Mouse (Mus musculus) forebrain, embryonic 10.5 days (tissue): ENCODE results near the gene Prkch. TPM values are rescaled to one million over a fixed set of nuclear protein-coding genes. Genes with fewer than 3 reads are reported as not detected.
A peak's percentile ranks its signal among the peaks of the same experiment; 100 is the strongest.

Experiments
- DNase-seq: peaks from one replicate; pipeline ENCODE4 v3.0.0-alpha.2; 2017; ENCODE audit warnings: low spot score; ENCODE audit errors: extremely low spot score
- H3K27ac ChIP-seq: fragments of 300-500 bp; sonication (generic); 2 replicates; pipeline ENCODE4 v1.5.1; 2016; ENCODE audit warnings: mild to moderate bottlenecking
- H3K27me3 ChIP-seq: fragments of 300-500 bp; sonication (generic); 2 replicates; pipeline ENCODE4 v1.6.1; 2016; ENCODE audit warnings: mild to moderate bottlenecking; ENCODE audit not compliant: poor library complexity, severe bottlenecking
- H3K36me3 ChIP-seq: fragments of 300-500 bp; sonication (generic); replicated peaks from 2 replicates; pipeline ENCODE4 v1.6.1; 2016; ENCODE audit warnings: mild to moderate bottlenecking, moderate library complexity
- H3K4me1 ChIP-seq: fragments of 300-500 bp; sonication (generic); 2 replicates; pipeline ENCODE4 v1.6.1; 2016
- H3K4me3 ChIP-seq: fragments of 300-500 bp; sonication (generic); 2 replicates; pipeline ENCODE4 v1.5.1; 2016; ENCODE audit warnings: mild to moderate bottlenecking, moderate library complexity
- H3K9me3 ChIP-seq: fragments of 300-500 bp; sonication (generic); 2 replicates; pipeline ENCODE4 v1.6.1; 2016; ENCODE audit warnings: mild to moderate bottlenecking, moderate library complexity
- WGBS: fragments of 180-500 bp; shearing (Covaris S2); methylation state at CpG from one replicate; pipeline ENCODE4 v1.1.7; 2016; 5-methylcytosine and 5-hydroxymethylcytosine counted together
- polyA plus RNA-seq: library from polyadenylated mRNA; unstranded; fragments of >200 nt; fragmentation: Nextera tagmentation; extraction: Ambion mirVana; gene quantifications from 2 replicates; pipeline ENCODE4 v1.2.1, GENCODE M21; 2016

The Prkch gene
- polyA plus RNA-seq, 1 experiment from 2014 or later, result 3.8 TPM

DNA sequence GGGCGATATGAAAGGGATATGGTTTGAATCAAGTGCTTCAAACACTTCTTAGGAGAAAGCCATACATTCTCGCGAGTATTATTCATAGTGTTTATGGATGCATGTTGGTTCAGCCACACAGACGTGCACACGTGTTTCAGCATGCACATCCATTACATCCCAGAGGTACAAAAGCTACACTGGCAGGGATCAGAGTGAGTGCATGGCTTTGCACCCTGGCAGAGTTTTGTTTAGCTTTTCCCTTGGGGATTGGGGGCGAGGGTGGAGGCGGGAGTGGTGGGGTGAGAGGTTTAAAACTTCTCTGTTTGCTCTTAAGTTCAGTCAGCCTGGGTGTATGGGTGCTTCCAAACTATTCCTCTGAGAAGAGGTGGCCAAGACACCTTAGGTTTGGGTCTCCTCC lies 1.3 kb downstream of the Prkch start:
- peaks cover 28% of the 10 kb centered on the region for H3K4me1 ChIP-seq
- H3K27ac ChIP-seq, result no peak overlapping the region
- H3K4me3 ChIP-seq, result peak overlapping the region; percentile 78
- no peak for DNase-seq
- no peaks in the 10 kb centered on the region for H3K9me3 ChIP-seq
- H3K27me3 ChIP-seq, result peaks cover 69% of the 10 kb centered on the region
- 1% methylated on average over 7 of the region's 7 CpGs for WGBS
- H3K36me3 ChIP-seq, result no peaks in the 10 kb centered on the region

DNA sequence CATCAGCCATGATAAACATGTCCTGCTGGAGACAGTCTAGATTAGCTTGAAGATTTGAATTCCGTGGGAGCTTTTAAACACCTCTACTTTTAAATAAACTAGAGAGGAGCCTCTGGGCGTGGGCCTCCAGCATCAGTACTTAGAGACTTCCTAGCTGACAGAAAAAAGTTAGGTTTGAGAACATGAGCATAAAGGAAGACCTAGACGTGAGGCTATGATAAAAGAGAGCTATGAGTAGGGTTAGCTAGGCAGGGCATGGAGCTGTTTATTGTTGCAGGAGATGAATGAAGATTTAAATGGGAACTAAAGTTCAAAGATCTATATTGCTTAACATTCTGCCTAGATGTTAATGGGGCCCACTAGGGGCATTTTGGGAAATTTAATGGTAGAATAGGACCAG lies 2.7 kb downstream of the Prkch start:
- Histone ChIP-seq H3K4me3 (no peak overlapping the region), H3K9me3 (no peaks in the 10 kb centered on the region), H3K27ac (no peak overlapping the region), H3K4me1 (peaks cover 28% of the 10 kb centered on the region), H3K27me3 (peaks cover 59% of the 10 kb centered on the region), H3K36me3 (no peaks in the 10 kb centered on the region)
- DNase-seq, result no peak
- WGBS, result 61% methylated on average over 3 of the region's 3 CpGs

DNA sequence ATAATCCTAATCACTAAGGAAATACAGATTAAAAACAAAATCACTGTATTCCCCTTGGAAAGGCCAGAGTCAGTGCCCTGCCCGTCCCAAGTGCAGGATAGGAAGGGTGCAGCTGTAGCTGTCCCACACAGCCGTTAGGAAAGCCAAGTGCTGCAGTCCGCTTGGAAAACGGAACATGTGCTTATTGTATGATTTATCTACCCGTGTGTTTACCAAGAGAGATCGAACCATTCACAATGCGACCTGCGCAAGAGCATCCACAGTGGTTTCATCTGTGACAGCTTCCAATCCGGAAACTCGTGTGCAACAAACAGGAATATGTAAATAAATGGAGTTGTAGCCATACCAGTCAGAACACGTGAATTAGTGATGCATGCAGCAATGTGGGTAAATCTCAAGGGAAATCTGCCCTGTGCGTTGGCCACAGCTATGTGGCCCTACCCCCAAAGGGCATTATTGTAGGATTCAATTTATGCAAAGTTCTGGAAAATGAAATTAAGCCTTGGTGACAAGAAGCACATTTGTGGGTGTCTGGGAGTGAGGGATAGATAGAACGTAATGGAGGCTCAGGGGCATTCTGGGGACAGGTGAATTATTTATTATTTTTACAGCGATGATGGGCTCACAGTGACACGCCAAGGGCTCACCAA lies 6.2 kb downstream of the Prkch start:
- peaks cover 6% of the 10 kb centered on the region for H3K4me1 ChIP-seq
- no peak overlapping the region for H3K4me3 ChIP-seq
- peaks cover 33% of the 10 kb centered on the region for H3K27me3 ChIP-seq
- no peaks in the 10 kb centered on the region for H3K36me3 ChIP-seq
- DNase-seq, result no peak
- WGBS, result 92% methylated on average over 15 of the region's 15 CpGs
- no peaks in the 10 kb centered on the region for H3K9me3 ChIP-seq
- H3K27ac ChIP-seq, result no peak overlapping the region

DNA sequence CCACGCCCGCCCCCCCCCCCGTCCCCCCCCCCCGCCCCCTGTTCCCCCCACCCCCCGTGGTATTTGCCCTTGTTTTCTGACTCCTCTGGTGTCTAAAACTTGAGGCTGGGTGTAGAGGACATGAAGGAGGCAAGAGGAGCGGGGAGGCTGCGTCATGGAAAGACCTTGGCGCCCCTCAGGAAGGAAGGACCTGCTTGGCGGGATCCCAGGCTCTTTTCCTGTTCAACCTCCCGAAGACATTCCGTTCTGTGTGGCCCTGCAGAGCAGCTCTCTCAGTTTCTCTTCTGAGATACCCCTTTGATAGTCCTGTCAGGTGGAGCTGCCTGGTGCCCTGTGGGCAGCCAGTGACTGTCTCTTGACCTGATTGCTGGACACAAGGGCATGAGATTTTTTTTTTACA lies 7.0 kb downstream of the Prkch start:
- Histone ChIP-seq H3K4me3 (no peak overlapping the region), H3K4me1 (no peaks in the 10 kb centered on the region), H3K36me3 (no peaks in the 10 kb centered on the region), H3K27ac (no peak overlapping the region), H3K27me3 (peaks cover 24% of the 10 kb centered on the region), H3K9me3 (no peaks in the 10 kb centered on the region)
- WGBS, result 62% methylated on average over 10 of the region's 11 CpGs
- no peak for DNase-seq

DNA sequence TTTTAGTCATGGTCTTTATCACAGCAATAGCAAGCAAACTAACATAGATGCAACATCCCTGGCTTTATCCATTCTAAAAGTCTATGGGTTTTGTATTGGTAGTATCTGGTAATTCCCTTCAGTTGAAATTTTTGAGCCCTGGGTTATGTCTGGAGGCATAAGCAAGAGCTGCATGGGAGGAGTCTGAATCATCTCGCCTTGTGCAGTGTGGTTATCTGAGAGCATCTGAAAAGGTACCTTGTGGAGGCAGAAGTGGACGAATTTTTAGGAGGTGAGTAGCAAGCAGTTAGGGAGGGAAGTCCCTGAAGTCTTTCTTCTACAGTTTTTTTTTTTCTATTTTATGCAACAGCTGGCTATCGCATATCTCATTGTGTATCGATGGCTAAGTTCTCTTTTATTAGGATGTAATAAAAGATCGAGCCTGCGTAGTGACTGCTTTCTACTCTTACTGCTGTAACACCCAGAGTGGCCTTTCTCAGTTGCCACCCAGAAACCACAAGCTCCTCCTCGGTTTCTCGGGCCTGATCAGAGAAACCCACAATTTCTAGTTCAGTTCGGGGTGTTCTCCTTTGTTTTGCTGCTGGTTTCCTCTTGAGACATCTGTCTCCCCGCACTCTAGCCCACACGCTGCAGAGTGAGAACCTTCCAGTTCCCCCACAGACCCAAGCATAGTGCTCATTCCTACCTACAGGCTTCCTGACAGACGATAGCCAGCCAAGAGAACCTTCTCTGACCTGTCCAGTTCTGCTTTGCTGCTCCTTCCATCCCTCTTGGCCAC lies 8.6 kb downstream of the Prkch start:
- DNase-seq, result no peak
- H3K27me3 ChIP-seq, result peaks cover 8% of the 10 kb centered on the region
- H3K36me3 ChIP-seq, result no peaks in the 10 kb centered on the region
- H3K4me3 ChIP-seq, result no peak overlapping the region
- H3K27ac ChIP-seq, result no peak overlapping the region
- H3K9me3 ChIP-seq, result no peaks in the 10 kb centered on the region
- H3K4me1 ChIP-seq, result peaks cover 4% of the 10 kb centered on the region; the same call in 1 of the 2 replicates
- 85% methylated on average over 12 of the region's 12 CpGs for WGBS

DNA sequence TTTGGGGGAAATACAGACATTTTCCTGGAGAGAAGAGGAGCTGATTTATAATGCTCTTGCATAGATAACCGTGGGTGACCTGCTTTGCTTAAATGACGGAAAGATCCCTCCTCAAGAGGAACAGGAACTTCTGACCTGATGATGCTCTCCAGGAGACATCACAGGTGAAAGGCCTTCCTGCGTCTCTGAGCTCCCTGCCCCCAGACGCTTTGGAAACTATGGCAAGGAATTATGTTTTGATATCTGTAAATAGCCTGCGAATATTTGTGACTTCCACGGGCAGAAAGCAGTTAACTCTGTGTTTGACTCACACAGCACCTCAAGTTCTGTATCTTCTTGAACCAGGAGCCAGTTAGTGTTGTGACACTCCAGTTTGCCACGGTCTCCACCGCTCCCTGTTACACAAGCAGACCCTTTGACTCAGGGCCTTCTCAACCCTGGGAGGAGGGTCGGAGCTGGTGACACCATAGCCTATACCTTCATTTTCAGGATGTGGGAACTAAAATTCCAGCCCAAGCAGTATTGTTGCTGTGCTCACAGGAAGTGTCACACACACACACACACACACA lies 9.7 kb downstream of the Prkch start:
- no peak overlapping the region for H3K4me3 ChIP-seq
- H3K27ac ChIP-seq, result no peak overlapping the region
- H3K4me1 ChIP-seq, result peaks cover 5% of the 10 kb centered on the region; the same call in 1 of the 2 replicates
- H3K27me3 ChIP-seq, result no peaks in the 10 kb centered on the region
- H3K9me3 ChIP-seq, result no peaks in the 10 kb centered on the region
- DNase-seq, result no peak
- WGBS, result 87% methylated on average over 9 of the region's 9 CpGs
- H3K36me3 ChIP-seq, result no peaks in the 10 kb centered on the region

DNA sequence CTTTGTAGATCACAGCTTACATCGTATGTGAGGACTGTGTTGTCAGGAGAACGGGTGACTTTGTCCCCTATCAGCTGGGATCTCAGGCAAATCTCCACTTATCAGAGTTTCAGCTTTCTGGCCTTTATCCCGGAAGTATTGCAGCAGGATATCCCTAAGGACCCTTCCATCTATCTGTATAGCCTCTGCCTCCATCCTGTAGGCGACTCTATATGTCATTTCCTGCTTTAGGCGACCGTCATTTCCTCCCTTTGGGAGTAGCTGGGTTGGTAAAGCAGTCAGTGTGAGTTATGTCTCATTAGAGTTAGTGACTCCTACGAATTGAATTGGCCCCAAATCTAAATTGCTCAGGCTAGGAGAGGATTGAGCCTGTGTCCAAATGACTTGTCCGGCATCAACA lies 10.6 kb downstream of the Prkch start:
- 83% methylated on average over 8 of the region's 8 CpGs for WGBS
- no peaks in the 10 kb centered on the region for H3K36me3 ChIP-seq

DNA sequence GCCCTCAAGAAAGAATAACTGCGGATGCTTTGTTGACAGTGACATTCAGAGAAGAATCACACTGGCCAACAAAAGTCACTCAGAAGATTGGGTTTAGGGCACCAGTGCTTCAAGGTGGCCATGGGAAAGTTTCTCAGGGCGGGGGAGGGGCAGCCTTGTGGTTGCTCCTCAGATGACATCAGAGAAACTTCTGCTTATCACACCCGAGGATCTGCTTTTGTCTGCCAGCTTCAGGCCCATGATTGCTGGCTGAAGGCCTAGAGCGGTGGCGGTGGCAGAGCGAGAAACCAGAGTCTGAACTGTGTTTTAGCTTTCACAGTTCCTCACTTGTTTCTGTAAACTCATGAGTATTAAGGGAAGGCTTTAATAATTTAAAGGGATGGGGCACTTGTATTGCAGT lies 13.6 kb downstream of the Prkch start:
- no peak for DNase-seq
- 74% methylated on average over 6 of the region's 6 CpGs for WGBS
- Histone ChIP-seq H3K27me3 (no peaks in the 10 kb centered on the region), H3K27ac (no peak overlapping the region), H3K4me1 (peaks cover 12% of the 10 kb centered on the region; the same call in 1 of the 2 replicates), H3K9me3 (no peaks in the 10 kb centered on the region), H3K36me3 (no peaks in the 10 kb centered on the region), H3K4me3 (no peak overlapping the region)

More for the DNA sequence above, 10.6 kb downstream of the Prkch start:
- Histone ChIP-seq H3K4me1 (peaks cover 7% of the 10 kb centered on the region; the same call in 1 of the 2 replicates), H3K27ac (no peak overlapping the region), H3K27me3 (no peaks in the 10 kb centered on the region), H3K9me3 (no peaks in the 10 kb centered on the region), H3K4me3 (no peak overlapping the region)
- DNase-seq, result no peak

DNA sequence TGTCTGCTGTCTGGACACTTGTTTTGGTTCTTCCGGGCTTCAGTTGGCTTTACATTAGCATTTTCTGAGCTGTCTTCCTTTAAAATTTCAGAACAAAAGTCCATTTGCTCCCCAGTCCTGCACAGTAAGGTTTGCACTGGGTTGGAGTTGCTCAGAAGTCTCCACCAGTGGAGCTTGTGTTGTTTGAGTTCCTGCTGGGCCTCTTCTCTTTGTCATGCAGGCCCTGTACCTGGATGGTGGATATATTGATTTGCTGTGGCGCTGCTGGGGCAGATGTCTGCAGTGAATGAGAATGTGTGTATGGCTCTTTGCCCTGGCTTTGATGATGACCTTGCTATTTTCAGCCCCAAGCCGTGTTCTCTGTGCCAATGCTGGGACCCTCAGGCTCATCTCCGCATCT lies 15.9 kb downstream of the Prkch start:
- H3K4me1 ChIP-seq, result peaks cover 12% of the 10 kb centered on the region; the same call in 1 of the 2 replicates
- H3K27ac ChIP-seq, result no peak overlapping the region
- 72% methylated on average over 4 of the region's 4 CpGs for WGBS
- H3K9me3 ChIP-seq, result no peaks in the 10 kb centered on the region
- H3K27me3 ChIP-seq, result no peaks in the 10 kb centered on the region
- H3K36me3 ChIP-seq, result no peaks in the 10 kb centered on the region
- no peak for DNase-seq
- H3K4me3 ChIP-seq, result no peak overlapping the region

DNA sequence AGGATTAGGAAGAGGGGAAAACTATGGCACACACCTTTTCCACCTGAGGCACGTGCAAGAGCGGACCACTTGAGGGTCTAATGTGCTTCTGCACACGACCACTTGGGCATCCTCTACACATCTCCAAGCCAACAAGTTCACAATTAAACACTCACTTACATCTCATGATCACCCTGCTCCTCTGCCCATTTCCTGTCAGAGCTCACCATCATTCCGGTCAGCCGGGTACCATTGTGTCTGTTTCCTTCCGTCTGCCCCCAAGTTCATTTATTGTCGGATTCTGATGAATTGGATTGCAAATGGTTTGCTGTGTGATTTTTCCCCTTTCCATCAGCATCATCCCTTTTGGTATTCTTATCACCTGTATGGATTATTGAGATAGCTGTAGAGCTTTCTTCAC lies 18.4 kb downstream of the Prkch start:
- no peak for DNase-seq
- Histone ChIP-seq H3K36me3 (no peaks in the 10 kb centered on the region), H3K4me3 (no peak overlapping the region), H3K27ac (no peak overlapping the region), H3K27me3 (no peaks in the 10 kb centered on the region), H3K4me1 (peaks cover 20% of the 10 kb centered on the region), H3K9me3 (no peaks in the 10 kb centered on the region)
- WGBS, result 91% methylated on average over 7 of the region's 7 CpGs

DNA sequence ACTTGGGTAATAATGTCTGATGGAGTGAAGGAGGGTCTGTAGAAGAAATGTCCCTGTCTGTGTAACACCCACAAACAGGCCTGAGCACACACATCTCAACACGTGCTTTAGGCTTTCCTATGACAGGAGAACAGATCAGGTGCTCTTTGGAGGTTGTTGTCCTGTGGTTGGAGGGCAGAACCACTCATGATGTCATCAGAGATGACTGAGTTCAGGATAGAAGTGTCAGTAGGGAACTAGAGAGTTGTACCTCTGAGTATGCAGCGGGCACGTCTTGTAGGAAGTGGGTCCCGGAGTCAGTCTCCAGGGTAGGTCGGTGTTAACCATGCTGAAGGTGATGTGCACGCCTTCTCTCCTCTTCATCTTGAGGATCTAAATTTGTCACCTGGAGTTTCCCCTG lies 19.1 kb downstream of the Prkch start:
- Histone ChIP-seq H3K27ac (no peak overlapping the region), H3K4me1 (peaks cover 22% of the 10 kb centered on the region)

DNA sequence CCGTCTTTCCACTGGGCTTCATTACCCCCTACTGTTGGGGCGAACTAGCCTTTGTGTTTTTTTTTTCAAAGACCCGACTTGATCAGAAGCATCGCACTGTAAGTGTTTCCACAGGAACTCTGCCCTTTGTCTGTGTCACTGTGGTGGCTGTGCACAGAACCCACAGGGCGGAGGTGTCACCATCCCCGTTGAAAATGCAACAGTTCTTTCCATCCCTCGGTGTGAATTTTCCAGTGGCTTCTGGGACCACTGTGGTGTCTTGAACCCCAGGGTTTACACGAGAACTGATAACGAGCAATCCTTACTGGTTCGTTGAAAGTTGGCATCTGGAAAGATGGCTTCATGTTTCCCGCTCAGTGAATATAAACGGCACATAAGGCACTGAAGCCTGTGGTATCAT lies 20.2 kb downstream of the Prkch start:
- 78% methylated on average over 12 of the region's 12 CpGs for WGBS
- H3K4me3 ChIP-seq, result no peak overlapping the region

More for the DNA sequence above, 19.1 kb downstream of the Prkch start:
- Histone ChIP-seq H3K27me3 (no peaks in the 10 kb centered on the region), H3K36me3 (no peaks in the 10 kb centered on the region), H3K4me3 (no peak overlapping the region), H3K9me3 (no peaks in the 10 kb centered on the region)
- WGBS, result 91% methylated on average over 6 of the region's 6 CpGs
- DNase-seq, result no peak

DNA sequence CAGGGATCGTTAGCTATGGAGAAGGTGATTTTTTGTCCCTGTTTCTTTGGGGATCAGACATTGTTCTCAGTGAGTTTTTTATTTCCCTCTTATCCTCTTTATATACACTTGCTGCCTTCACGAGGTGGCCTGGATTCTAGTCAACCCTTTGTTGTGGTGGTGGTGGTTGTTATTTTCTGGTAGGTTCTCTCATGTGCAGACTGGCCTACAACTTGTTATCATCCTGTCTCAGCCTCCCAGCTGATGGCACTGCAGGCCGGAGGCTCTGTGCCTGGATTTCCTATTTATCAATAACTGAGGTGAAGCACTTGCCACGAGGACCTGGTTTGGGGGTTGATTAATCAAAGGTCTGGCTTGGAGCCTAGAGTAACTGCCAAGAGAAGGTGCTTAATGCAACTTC lies 20.6 kb downstream of the Prkch start:
- no peaks in the 10 kb centered on the region for H3K9me3 ChIP-seq
- 86% methylated on average over 4 of the region's 4 CpGs for whole genome bisulfite sequencing
- peaks cover 25% of the 10 kb centered on the region for H3K4me1 ChIP-seq
- H3K36me3 ChIP-seq, result no peaks in the 10 kb centered on the region
- H3K4me3 ChIP-seq, result no peak overlapping the region
- H3K27ac ChIP-seq, result no peak overlapping the region
- H3K27me3 ChIP-seq, result no peaks in the 10 kb centered on the region
- DNase-seq, result no peak

More for the DNA sequence above, 20.2 kb downstream of the Prkch start:
- no peaks in the 10 kb centered on the region for H3K36me3 ChIP-seq
- H3K4me1 ChIP-seq, result peaks cover 22% of the 10 kb centered on the region
- no peaks in the 10 kb centered on the region for H3K9me3 ChIP-seq
- no peak overlapping the region for H3K27ac ChIP-seq
- H3K27me3 ChIP-seq, result no peaks in the 10 kb centered on the region
- no peak for DNase-seq
